Mouse (Mus musculus): ENCODE results near the gene Camta1. TPM values are rescaled to one million over a fixed set of nuclear protein-coding genes. Genes with fewer than 3 reads are reported as not detected.
A peak's percentile ranks its signal among the peaks of the same experiment; 100 is the strongest.
"Not testable (repeated sequence)": the region's sequence is repeated elsewhere in the genome, so short reads cannot be mapped to it uniquely, and the experiment has no call there.

The Camta1 gene
- polyA plus RNA-seq, 1 experiment from 2014 or later = 81.8 TPM

DNA sequence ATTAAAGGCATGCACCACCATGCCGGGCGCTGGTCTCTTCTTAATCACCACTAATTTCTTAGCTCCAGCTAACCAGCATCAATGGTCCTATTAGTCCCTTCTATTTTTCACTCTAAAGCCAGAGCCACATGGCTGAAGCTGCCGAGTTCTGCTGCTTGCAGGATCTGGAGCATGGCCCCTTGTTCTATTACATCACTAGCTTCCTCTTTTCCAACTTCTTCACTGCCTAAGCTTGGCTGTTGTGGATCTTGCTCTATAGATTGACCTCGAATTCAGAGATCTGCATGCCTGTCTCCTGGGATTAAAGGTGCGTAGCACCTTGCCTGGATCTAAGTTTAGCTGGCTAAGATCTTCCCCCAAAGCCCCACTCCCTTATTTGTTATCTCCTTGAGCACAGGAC is 979.0 kb downstream of the Camta1 start:
- peaks cover 24% of the 10 kb centered on the region for H3K9me3 ChIP-seq (replicated peaks; ENCODE audit: control insufficient read depth, low read length)
- H3K4me1 ChIP-seq (ENCODE audit: control insufficient read depth, insufficient read depth, low read length) = no peaks in the 10 kb centered on the region
- no peak for ATAC-seq (ENCODE audit: insufficient read depth, low FRiP score)
- H3K4me2 ChIP-seq (ENCODE audit: low read depth, low read length) = no peak overlapping the region
- WGBS = 87% methylated on average over 5 of the region's 5 CpGs
- H3K36me3 ChIP-seq (ENCODE audit: control insufficient read depth, insufficient read depth, low read length) = no peaks in the 10 kb centered on the region
- H3K4me3 ChIP-seq (replicated peaks; ENCODE audit: low read length) = no peak overlapping the region
- no peaks in the 10 kb centered on the region for H3K27me3 ChIP-seq (ENCODE audit: control insufficient read depth, insufficient read depth, low read length)
- no peak overlapping the region for H3K27ac ChIP-seq (ENCODE audit: low read length)
- H3K9ac ChIP-seq (ENCODE audit: low read length) = no peak overlapping the region

DNA sequence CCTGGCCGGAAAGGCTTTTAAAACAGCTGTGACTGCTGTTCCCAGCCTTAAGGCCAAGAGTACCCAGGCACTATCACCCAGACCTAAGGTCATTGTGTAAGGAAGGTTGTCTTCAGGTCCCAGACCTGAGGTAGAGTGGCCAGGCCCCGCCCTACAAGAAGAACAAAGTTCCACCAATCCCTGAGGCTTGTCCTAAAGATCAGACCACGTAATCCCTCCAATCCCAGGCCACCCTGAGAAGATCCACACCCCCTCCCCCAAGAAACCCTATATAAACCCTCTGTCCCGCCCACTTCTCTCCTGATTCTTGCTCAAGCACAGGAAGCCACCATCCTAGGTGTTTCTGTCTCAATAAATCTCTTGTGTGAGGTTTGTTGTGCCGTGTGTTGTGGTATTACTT is 981.3 kb downstream of the Camta1 start:
- ATAC-seq (ENCODE audit: insufficient read depth, low FRiP score) = no peak

GRCm38 (mm10) chr4:150879631-150880030 is 982.0 kb downstream of the Camta1 start:
- WGBS = 94% methylated on average over 22 of the region's 22 CpGs
- no peak for ATAC-seq (ENCODE audit: insufficient read depth, low FRiP score)
- Histone ChIP-seq H3K4me3 (replicated peaks; ENCODE audit: low read length) (no peak overlapping the region), H3K4me1 (ENCODE audit: control insufficient read depth, insufficient read depth, low read length) (no peaks in the 10 kb centered on the region), H3K9ac (ENCODE audit: low read length) (no peak overlapping the region), H3K36me3 (ENCODE audit: control insufficient read depth, insufficient read depth, low read length) (no peaks in the 10 kb centered on the region), H3K27me3 (ENCODE audit: control insufficient read depth, insufficient read depth, low read length) (no peaks in the 10 kb centered on the region), H3K4me2 (ENCODE audit: low read depth, low read length) (no peak overlapping the region), H3K27ac (ENCODE audit: low read length) (no peak overlapping the region), H3K9me3 (replicated peaks; ENCODE audit: control insufficient read depth, low read length) (peaks cover 24% of the 10 kb centered on the region)

More for the DNA sequence above, 981.3 kb downstream of the Camta1 start:
- no peak overlapping the region for H3K9ac ChIP-seq (ENCODE audit: low read length)
- no peak overlapping the region for H3K4me3 ChIP-seq (replicated peaks; ENCODE audit: low read length)
- H3K27ac ChIP-seq (ENCODE audit: low read length) = no peak overlapping the region
- peaks cover 24% of the 10 kb centered on the region for H3K9me3 ChIP-seq (replicated peaks; ENCODE audit: control insufficient read depth, low read length)
- no peak overlapping the region for H3K4me2 ChIP-seq (ENCODE audit: low read depth, low read length)
- no peaks in the 10 kb centered on the region for H3K4me1 ChIP-seq (ENCODE audit: control insufficient read depth, insufficient read depth, low read length)
- no peaks in the 10 kb centered on the region for H3K36me3 ChIP-seq (ENCODE audit: control insufficient read depth, insufficient read depth, low read length)
- H3K27me3 ChIP-seq (ENCODE audit: control insufficient read depth, insufficient read depth, low read length) = no peaks in the 10 kb centered on the region
- WGBS = 77% methylated on average over 5 of the region's 5 CpGs

GRCm38 (mm10) chr4:150875393-150875792 is 986.3 kb downstream of the Camta1 start:
- Histone ChIP-seq H3K4me1 (ENCODE audit: control insufficient read depth, insufficient read depth, low read length) (peaks cover 22% of the 10 kb centered on the region), H3K27me3 (ENCODE audit: control insufficient read depth, insufficient read depth, low read length) (no peaks in the 10 kb centered on the region), H3K4me3 (replicated peaks; ENCODE audit: low read length) (no peak overlapping the region), H3K4me2 (ENCODE audit: low read depth, low read length) (no peak overlapping the region), H3K9me3 (replicated peaks; ENCODE audit: control insufficient read depth, low read length) (peaks cover 22% of the 10 kb centered on the region), H3K9ac (ENCODE audit: low read length) (no peak overlapping the region), H3K27ac (ENCODE audit: low read length) (no peak overlapping the region; the same call in 1 of the 2 replicates), H3K36me3 (ENCODE audit: control insufficient read depth, insufficient read depth, low read length) (no peaks in the 10 kb centered on the region)
- 67% methylated on average over 10 of the region's 10 CpGs for WGBS
- no peak for ATAC-seq (ENCODE audit: insufficient read depth, low FRiP score)

DNA sequence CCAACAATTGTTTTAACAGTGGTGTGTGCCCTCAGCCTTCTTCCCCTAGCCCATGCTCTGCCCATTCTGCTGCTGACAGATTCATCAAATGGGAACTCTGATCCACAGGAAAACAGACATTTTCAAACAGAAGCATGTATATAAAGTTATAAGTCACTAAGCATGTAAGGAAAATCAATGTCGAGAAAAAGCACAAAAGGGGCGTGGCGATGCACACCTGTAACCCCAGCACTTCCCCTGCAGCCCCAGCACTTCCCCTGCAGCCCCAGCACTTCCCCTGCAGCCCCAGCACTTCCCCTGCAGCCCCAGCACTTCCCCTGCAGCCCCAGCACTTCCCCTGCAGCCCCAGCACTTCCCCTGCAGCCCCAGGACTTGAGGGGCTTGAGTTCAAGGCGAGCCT is 987.3 kb downstream of the Camta1 start:
- Histone ChIP-seq H3K4me1 (ENCODE audit: control insufficient read depth, insufficient read depth, low read length) (peaks cover 25% of the 10 kb centered on the region), H3K9me3 (replicated peaks; ENCODE audit: control insufficient read depth, low read length) (peaks cover 12% of the 10 kb centered on the region)
- not testable (repeated sequence) for H3K4me2 ChIP-seq (ENCODE audit: low read depth, low read length); H3K27me3 ChIP-seq (ENCODE audit: control insufficient read depth, insufficient read depth, low read length); H3K9ac ChIP-seq (ENCODE audit: low read length); H3K36me3 ChIP-seq (ENCODE audit: control insufficient read depth, insufficient read depth, low read length); H3K4me3 ChIP-seq (replicated peaks; ENCODE audit: low read length); ATAC-seq (ENCODE audit: insufficient read depth, low FRiP score); H3K27ac ChIP-seq (ENCODE audit: low read length)
- WGBS = 56% methylated on average over 4 of the region's 4 CpGs

- H3K36me3 ChIP-seq (ENCODE audit: control insufficient read depth, insufficient read depth, low read length) = no peaks in the 10 kb centered on the region
- no peak overlapping the region for H3K4me3 ChIP-seq (replicated peaks; ENCODE audit: low read length)
- H3K27ac ChIP-seq (ENCODE audit: low read length) = peak overlapping the region; percentile 92
- peaks cover 32% of the 10 kb centered on the region for H3K4me1 ChIP-seq (ENCODE audit: control insufficient read depth, insufficient read depth, low read length)
- WGBS = 62% methylated on average over 8 of the region's 8 CpGs
- no peak overlapping the region for H3K9ac ChIP-seq (ENCODE audit: low read length)
- H3K9me3 ChIP-seq (replicated peaks; ENCODE audit: control insufficient read depth, low read length) = no peaks in the 10 kb centered on the region
- no peaks in the 10 kb centered on the region for H3K27me3 ChIP-seq (ENCODE audit: control insufficient read depth, insufficient read depth, low read length)
- ATAC-seq (ENCODE audit: insufficient read depth, low FRiP score) = no peak
- no peak overlapping the region for H3K4me2 ChIP-seq (ENCODE audit: low read depth, low read length)
These were observed 989.0 kb downstream of the Camta1 start for GRCm38 (mm10) chr4:150872681-150873080.

GRCm38 (mm10) chr4:150872139-150872651 is 989.5 kb downstream of the Camta1 start:
- peak overlapping the region; percentile 46 for H3K9ac ChIP-seq (ENCODE audit: low read length)
- WGBS = 47% methylated on average over 9 of the region's 9 CpGs

GRCm38 (mm10) chr4:150871392-150872138 is 990.1 kb downstream of the Camta1 start:
- Histone ChIP-seq H3K27me3 (ENCODE audit: control insufficient read depth, insufficient read depth, low read length) (no peaks in the 10 kb centered on the region), H3K4me1 (ENCODE audit: control insufficient read depth, insufficient read depth, low read length) (peaks cover 32% of the 10 kb centered on the region), H3K27ac (ENCODE audit: low read length) (peak overlapping the region; percentile 92), H3K4me2 (ENCODE audit: low read depth, low read length) (peak overlapping the region; percentile 31; the same call in 1 of the 2 replicates), H3K9me3 (replicated peaks; ENCODE audit: control insufficient read depth, low read length) (no peaks in the 10 kb centered on the region), H3K9ac (ENCODE audit: low read length) (peak overlapping the region; percentile 46), H3K4me3 (replicated peaks; ENCODE audit: low read length) (no peak overlapping the region), H3K36me3 (ENCODE audit: control insufficient read depth, insufficient read depth, low read length) (peaks cover 6% of the 10 kb centered on the region; the same call in 1 of the 2 replicates)
- 25% methylated on average over 10 of the region's 10 CpGs for WGBS
- peak; percentile 84 for ATAC-seq (ENCODE audit: insufficient read depth, low FRiP score)

More at GRCm38 (mm10) chr4:150872139-150872651, 989.5 kb downstream of the Camta1 start:
- peaks cover 32% of the 10 kb centered on the region for H3K4me1 ChIP-seq (ENCODE audit: control insufficient read depth, insufficient read depth, low read length)
- no peaks in the 10 kb centered on the region for H3K9me3 ChIP-seq (replicated peaks; ENCODE audit: control insufficient read depth, low read length)
- H3K4me3 ChIP-seq (replicated peaks; ENCODE audit: low read length) = no peak overlapping the region
- H3K4me2 ChIP-seq (ENCODE audit: low read depth, low read length) = 0 out of 2 replicates have a peak overlapping the region, but pooled peaks have one; percentile 31
- H3K27me3 ChIP-seq (ENCODE audit: control insufficient read depth, insufficient read depth, low read length) = no peaks in the 10 kb centered on the region
- peaks cover under 1% of the 10 kb centered on the region; the same call in 1 of the 2 replicates for H3K36me3 ChIP-seq (ENCODE audit: control insufficient read depth, insufficient read depth, low read length)
- peak overlapping the region; percentile 92 for H3K27ac ChIP-seq (ENCODE audit: low read length)
- peak; percentile 35; the same call in 1 of the 2 replicates for ATAC-seq (ENCODE audit: insufficient read depth, low FRiP score)

DNA sequence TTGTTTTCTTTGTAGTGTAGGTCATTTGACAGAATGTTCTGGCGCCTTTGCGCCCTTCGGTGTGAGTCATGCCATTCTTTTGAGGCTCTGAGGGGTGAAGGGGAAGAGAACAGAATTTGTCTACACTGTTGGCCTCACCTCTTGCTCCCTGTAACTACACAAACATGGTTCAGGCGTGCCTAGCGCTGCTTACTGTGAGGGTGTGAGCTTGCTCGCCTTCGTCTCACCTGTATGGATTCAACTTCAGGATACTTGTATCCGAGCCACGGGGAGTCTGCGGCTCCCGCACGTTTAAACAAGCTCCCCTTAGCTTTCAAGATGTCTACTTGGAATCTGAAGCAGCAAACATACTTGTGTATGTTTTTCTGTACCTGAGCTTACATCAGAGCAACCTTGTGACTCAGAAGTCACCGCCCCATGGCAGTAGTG is 990.7 kb downstream of the Camta1 start:
- H3K9ac ChIP-seq (ENCODE audit: low read length) = no peak overlapping the region
- H3K4me3 ChIP-seq (replicated peaks; ENCODE audit: low read length) = no peak overlapping the region
- H3K27ac ChIP-seq (ENCODE audit: low read length) = peak overlapping the region; percentile 92
- peak overlapping the region; percentile 31; the same call in 1 of the 2 replicates for H3K4me2 ChIP-seq (ENCODE audit: low read depth, low read length)
- H3K36me3 ChIP-seq (ENCODE audit: control insufficient read depth, insufficient read depth, low read length) = peaks cover 10% of the 10 kb centered on the region; the same call in 1 of the 2 replicates
- ATAC-seq (ENCODE audit: insufficient read depth, low FRiP score) = 0 out of 2 replicates have a peak, but pooled peaks have one; percentile 35
- 65% methylated on average over 13 of the region's 13 CpGs for WGBS
- peaks cover 32% of the 10 kb centered on the region for H3K4me1 ChIP-seq (ENCODE audit: control insufficient read depth, insufficient read depth, low read length)
- no peaks in the 10 kb centered on the region for H3K27me3 ChIP-seq (ENCODE audit: control insufficient read depth, insufficient read depth, low read length)
- H3K9me3 ChIP-seq (replicated peaks; ENCODE audit: control insufficient read depth, low read length) = no peaks in the 10 kb centered on the region
